Mouse (Mus musculus) midbrain, embryonic 12.5 days (tissue): Measurements from ENCODE around the gene Hoxa6. TPM values are rescaled to one million over a fixed set of nuclear protein-coding genes. Genes with fewer than 3 reads are reported as not detected.

Experiments used
- ATAC-seq: fragments of 200-750 bp; cut with Nextera tagmentation; 2 replicates; pipeline ENCODE4 v1.8.0; 2017; ENCODE audit warnings: low read depth, moderate TSS enrichment, moderate library complexity; ENCODE audit not compliant: low FRiP score
- H3K27ac ChIP-seq: fragments of 300-500 bp; sonication (generic); replicated peaks from 2 replicates; pipeline ENCODE4 v1.5.1; 2016; ENCODE audit warnings: mild to moderate bottlenecking
- H3K27me3 ChIP-seq: fragments of 300-500 bp; sonication (generic); 2 replicates; pipeline ENCODE4 v1.6.1; 2016; ENCODE audit warnings: mild to moderate bottlenecking
- H3K36me3 ChIP-seq: fragments of 300-500 bp; sonication (generic); 2 replicates; pipeline ENCODE4 v1.6.1; 2016
- H3K4me1 ChIP-seq: fragments of 300-500 bp; sonication (generic); 2 replicates; pipeline ENCODE4 v1.6.1; 2016
- H3K4me2 ChIP-seq: fragments of 300-500 bp; sonication (generic); replicated peaks from 2 replicates; pipeline ENCODE4 v1.6.1; 2016; ENCODE audit warnings: mild to moderate bottlenecking, moderate library complexity
- H3K4me3 ChIP-seq: fragments of 300-500 bp; sonication (generic); 2 replicates; pipeline ENCODE4 v1.5.1; 2016; ENCODE audit warnings: mild to moderate bottlenecking
- H3K9ac ChIP-seq: fragments of 300-500 bp; sonication (generic); replicated peaks from 2 replicates; pipeline ENCODE4 v1.6.1; 2016; ENCODE audit warnings: mild to moderate bottlenecking, moderate library complexity
- H3K9me3 ChIP-seq: fragments of 300-500 bp; sonication (generic); 2 replicates; pipeline ENCODE4 v1.6.1; 2016; ENCODE audit warnings: mild to moderate bottlenecking
- WGBS: fragments of 180-500 bp; shearing (Covaris S2); methylation state at CpG from one replicate; pipeline ENCODE4 v1.1.7; 2016; 5-methylcytosine and 5-hydroxymethylcytosine counted together
- polyA plus RNA-seq: library from polyadenylated mRNA; unstranded; fragments of >200 nt; fragmentation: Nextera tagmentation; extraction: Ambion mirVana; gene quantifications from 2 replicates; pipeline ENCODE4 v1.2.1, GENCODE M21; 2016

Gene Hoxa6
- polyA plus RNA-seq, 1 experiment from 2014 or later = not detected

DNA sequence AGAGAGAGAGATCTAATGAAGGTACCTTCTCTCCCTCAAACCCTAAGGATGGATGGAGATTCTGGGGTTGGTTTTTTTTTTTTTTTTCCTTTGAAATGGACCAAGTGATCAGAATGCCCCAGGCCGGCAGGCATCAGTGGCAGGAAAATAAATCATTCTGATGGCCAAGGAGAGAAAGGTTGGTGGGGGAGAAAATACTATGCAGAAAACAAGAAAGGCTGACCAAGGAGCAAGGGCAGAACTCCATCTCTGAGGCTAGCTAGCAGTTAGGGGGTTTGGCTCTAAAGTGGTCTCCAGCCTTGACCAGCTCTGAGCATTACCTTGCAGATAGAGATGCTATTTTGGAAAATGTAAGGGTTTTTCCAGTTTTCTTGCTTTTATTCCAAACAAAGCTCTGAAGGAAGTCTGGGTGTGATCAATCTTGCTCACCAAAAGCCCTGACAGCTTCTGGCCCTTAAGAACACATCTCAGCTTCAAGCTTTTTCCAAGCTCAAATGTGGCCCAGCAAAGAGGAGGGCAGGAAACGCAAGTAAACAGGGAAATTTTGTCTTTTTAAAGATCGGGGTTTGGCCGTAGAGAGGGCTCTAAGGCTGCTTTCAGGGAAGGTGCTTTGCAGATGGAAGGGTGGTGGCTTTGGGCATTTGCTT is 42.0 kb downstream of the Hoxa6 start:
- Histone ChIP-seq H3K9me3 (no peaks in the 10 kb centered on the region), H3K4me2 (no peak overlapping the region), H3K27me3 (peaks cover 95% of the 10 kb centered on the region), H3K4me1 (no peaks in the 10 kb centered on the region), H3K9ac (no peak overlapping the region), H3K36me3 (no peaks in the 10 kb centered on the region), H3K27ac (no peak overlapping the region), H3K4me3 (no peak overlapping the region)
- WGBS = 1% methylated on average over 4 of the region's 4 CpGs
- ATAC-seq = no peak

DNA sequence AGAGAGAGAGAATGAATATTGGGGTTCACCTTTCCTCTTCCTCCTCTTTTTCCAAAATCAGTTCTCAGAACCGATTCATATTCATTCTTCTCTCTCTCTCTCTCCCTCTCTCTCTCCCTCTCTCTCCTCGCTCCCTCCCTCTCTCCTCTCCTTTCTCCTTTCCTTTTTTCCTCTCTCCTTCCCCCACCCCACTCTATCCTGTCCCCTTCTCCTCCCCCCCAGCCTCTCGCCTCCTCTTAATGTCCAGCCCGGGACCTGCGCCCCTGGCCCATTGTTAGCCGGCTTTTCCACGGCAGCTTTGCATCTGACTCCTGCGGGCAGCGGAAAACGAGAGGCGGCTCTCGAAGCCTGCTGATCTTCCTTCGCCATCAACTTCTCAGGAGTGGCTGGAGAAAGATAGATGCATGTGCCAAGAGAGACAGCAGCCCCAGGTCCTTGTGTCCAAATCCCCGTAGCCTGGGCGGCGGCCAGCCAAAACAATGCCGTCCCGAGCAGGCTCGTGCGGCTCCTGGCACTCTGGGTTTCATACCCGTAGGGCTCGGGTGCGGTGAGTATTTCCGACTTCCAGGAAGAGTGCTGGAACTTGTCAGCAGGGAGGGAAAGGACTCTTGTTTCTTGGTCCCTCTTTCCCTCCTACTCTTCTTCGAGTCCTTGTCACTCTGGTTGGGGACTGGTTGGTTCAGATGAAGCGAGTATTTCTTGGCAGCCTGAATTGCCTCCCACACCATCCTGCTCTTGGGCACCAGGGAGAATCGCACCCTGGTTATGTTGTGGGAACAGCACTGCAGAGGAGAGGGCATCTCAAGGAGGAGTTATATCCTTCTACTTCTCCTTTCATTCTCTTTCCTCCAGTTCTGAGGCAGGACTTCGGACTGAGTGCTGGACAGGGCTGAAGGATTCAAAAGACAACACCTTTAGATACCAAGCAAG is 42.8 kb downstream of the Hoxa6 start:
- no peaks in the 10 kb centered on the region for H3K4me1 ChIP-seq
- no peaks in the 10 kb centered on the region for H3K36me3 ChIP-seq
- no peak overlapping the region for H3K27ac ChIP-seq
- ATAC-seq = no peak
- H3K9me3 ChIP-seq = no peaks in the 10 kb centered on the region
- WGBS = 0% methylated on average over 28 of the region's 28 CpGs
- no peak overlapping the region for H3K9ac ChIP-seq
- H3K4me3 ChIP-seq = 0 out of 2 replicates have a peak overlapping the region, but pooled peaks have one; percentile 2
- H3K27me3 ChIP-seq = peaks cover 94% of the 10 kb centered on the region
- no peak overlapping the region for H3K4me2 ChIP-seq

DNA sequence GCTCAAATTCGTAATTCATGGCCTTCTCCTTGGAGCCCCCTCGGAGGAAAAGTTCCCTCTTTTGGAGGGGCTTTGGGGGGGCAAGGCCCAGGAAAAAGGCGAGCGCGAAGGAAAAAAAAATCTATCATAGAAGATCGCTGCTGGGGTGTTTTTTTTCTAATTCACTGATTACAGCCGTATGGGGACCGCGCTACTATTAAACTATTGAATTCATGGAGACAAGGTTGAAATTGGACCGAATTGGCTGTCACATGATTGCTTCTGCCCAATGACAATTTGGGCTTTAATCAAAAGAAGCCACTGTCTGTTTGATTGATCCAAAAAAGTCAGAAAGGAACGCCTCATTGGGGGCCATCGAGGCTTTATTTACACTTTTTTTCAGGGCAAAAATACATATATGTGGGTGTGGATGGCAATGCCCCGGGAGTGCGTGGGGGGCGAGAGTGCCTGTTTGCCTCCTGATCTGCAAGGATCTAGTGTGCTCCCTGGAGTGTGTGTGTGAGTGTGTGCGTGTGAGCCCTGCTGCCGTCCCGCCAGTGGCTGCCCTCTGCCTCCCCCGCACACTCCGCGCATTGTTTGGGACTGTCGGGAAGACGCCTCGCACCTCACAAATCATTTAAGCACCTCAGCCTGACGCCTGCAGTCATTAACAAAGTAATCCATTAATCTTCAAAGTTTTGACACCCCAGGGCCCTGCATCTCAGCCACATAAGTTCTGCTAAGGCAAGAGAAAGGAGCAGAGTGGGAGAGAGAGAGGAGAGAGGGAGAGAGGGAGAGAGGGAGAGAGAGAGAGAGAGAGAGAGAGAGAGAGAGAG is 43.7 kb downstream of the Hoxa6 start, which contains the start of gene Hoxa2:
TSS of gene Hoxa2 (minus strand) at position 206 of the 815 bp plus-strand sequence.
- 0 out of 2 replicates have a peak within 1 kb of the TSS, but pooled peaks have one; percentile 2 for H3K4me3 ChIP-seq
- H3K4me2 ChIP-seq = no peak within 1 kb of the TSS
- H3K9me3 ChIP-seq = no peaks in the 10 kb centered on the region
- WGBS = 1% methylated on average over 25 of the region's 25 CpGs
- H3K4me1 ChIP-seq = no peaks in the 10 kb centered on the region
- no peak within 1 kb of the TSS for H3K27ac ChIP-seq
- no peak within 1 kb of the TSS for H3K9ac ChIP-seq
- H3K36me3 ChIP-seq = no peaks in the 10 kb centered on the region
- H3K27me3 ChIP-seq = peaks cover 94% of the 10 kb centered on the region
- no peak for ATAC-seq

- Histone ChIP-seq H3K4me2 (no peak overlapping the region), H3K9ac (no peak overlapping the region), H3K27ac (no peak overlapping the region), H3K4me1 (peaks cover 2% of the 10 kb centered on the region), H3K9me3 (no peaks in the 10 kb centered on the region), H3K27me3 (peaks cover 95% of the 10 kb centered on the region), H3K36me3 (no peaks in the 10 kb centered on the region), H3K4me3 (no peak overlapping the region)
- ATAC-seq = no peak
- under 1% methylated on average over 39 of the region's 39 CpGs for WGBS
These were observed 44.4 kb downstream of the Hoxa6 start for GRCm38 (mm10) chr6:52164051-52164625.

DNA sequence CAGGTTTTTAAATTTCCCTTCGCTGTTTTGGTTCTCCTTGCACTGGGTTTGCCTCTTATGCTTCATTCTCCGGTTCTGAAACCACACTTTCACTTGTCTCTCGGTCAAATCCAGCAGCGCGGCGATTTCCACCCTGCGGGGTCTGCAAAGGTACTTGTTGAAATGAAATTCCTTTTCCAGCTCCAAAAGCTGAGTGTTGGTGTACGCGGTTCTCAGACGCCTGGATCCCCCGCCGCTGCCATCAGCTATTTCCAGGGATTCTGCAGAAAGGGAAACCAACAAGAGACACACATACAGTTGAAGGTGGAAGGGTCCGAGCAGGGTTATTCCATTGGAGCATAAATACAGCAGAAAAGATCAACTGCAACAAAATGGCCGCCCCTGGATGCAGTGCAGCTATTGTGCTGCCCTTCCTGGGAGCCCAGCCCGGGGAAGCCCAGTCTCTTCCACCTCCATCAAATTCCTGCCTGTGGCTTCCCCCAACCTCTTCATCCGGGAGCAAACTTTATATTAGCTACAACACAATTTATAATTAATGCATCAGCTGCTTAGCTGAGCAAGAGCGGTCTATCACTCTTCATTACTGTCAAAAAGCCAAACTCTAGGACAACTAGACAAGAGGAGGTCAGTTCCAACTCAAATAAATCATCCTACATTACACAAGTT is 45.0 kb downstream of the Hoxa6 start:
- WGBS = 2% methylated on average over 17 of the region's 17 CpGs
- peaks cover 97% of the 10 kb centered on the region for H3K27me3 ChIP-seq
- H3K4me2 ChIP-seq = no peak overlapping the region
- no peak for ATAC-seq
- no peaks in the 10 kb centered on the region for H3K36me3 ChIP-seq
- no peak overlapping the region for H3K4me3 ChIP-seq
- H3K4me1 ChIP-seq = peaks cover 8% of the 10 kb centered on the region
- no peak overlapping the region for H3K27ac ChIP-seq
- H3K9me3 ChIP-seq = no peaks in the 10 kb centered on the region
- H3K9ac ChIP-seq = no peak overlapping the region

- H3K4me1 ChIP-seq = peaks cover 15% of the 10 kb centered on the region
- no peak for ATAC-seq
- H3K9me3 ChIP-seq = no peaks in the 10 kb centered on the region
- no peaks in the 10 kb centered on the region for H3K36me3 ChIP-seq
- peaks cover 97% of the 10 kb centered on the region for H3K27me3 ChIP-seq
- WGBS = under 1% methylated on average over 14 of the region's 14 CpGs
- no peak overlapping the region for H3K27ac ChIP-seq
- H3K4me3 ChIP-seq = no peak overlapping the region
- no peak overlapping the region for H3K4me2 ChIP-seq
- H3K9ac ChIP-seq = no peak overlapping the region
These were observed 45.7 kb downstream of the Hoxa6 start for GRCm38 (mm10) chr6:52162611-52163365.

- WGBS = 4% methylated on average over 1 of the region's 1 CpGs
- Histone ChIP-seq H3K9ac (no peak overlapping the region), H3K4me2 (no peak overlapping the region), H3K27me3 (peaks cover 97% of the 10 kb centered on the region), H3K27ac (no peak overlapping the region), H3K36me3 (no peaks in the 10 kb centered on the region), H3K4me1 (peaks cover 18% of the 10 kb centered on the region), H3K9me3 (no peaks in the 10 kb centered on the region), H3K4me3 (no peak overlapping the region)
- no peak for ATAC-seq
These were observed 46.5 kb downstream of the Hoxa6 start for GRCm38 (mm10) chr6:52162093-52162380.

DNA sequence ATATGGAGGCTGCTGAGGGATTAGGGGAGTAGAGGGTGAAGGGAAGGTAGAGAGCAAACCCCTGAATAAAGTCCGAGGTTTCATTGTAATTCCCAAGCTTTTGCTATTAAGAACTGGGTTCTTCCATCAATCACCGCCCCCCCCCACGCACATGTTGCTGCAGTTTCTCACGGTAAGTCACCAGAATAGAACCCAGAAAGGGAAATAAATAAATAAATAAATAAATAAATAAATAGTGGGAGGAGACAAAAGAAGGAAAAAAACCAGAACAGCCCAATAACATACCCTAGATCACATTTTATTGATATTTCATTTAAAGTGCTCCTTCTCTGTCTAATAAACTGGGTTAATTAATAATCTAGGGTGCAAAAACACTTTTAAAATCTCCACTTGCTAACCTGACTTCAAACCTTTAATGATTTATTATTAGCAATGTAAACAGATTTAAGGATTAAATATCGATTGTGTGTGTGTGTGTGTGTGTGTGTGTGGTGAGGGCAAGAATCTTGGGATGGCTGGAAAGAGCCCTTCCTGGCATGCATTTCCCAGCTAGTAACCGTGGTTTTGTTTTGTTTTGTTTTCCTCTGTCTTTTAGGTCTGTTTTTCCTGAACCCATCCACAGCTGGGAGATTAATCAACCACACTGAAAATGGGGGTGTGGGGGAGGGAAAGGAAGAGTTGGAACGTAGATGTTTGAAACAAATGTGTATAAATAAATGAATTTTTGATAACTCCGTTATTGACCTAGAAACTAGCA is 47.0 kb downstream of the Hoxa6 start:
- H3K9ac ChIP-seq = no peak overlapping the region
- under 1% methylated on average over 8 of the region's 8 CpGs for WGBS
- H3K4me1 ChIP-seq = peaks cover 18% of the 10 kb centered on the region
- no peak overlapping the region for H3K27ac ChIP-seq
- peaks cover 97% of the 10 kb centered on the region for H3K27me3 ChIP-seq
- H3K36me3 ChIP-seq = no peaks in the 10 kb centered on the region
- no peak overlapping the region for H3K4me2 ChIP-seq
- no peaks in the 10 kb centered on the region for H3K9me3 ChIP-seq
- ATAC-seq = no peak
- no peak overlapping the region for H3K4me3 ChIP-seq

- no peaks in the 10 kb centered on the region for H3K9me3 ChIP-seq
- H3K4me1 ChIP-seq = peaks cover 18% of the 10 kb centered on the region
- no peak for ATAC-seq
- H3K27me3 ChIP-seq = peaks cover 97% of the 10 kb centered on the region
- under 1% methylated on average over 30 of the region's 30 CpGs for WGBS
- no peaks in the 10 kb centered on the region for H3K36me3 ChIP-seq
- H3K4me2 ChIP-seq = no peak overlapping the region
- H3K9ac ChIP-seq = no peak overlapping the region
- no peak overlapping the region for H3K27ac ChIP-seq
- H3K4me3 ChIP-seq = no peak overlapping the region
These were observed 47.8 kb downstream of the Hoxa6 start for GRCm38 (mm10) chr6:52160511-52161335.

DNA sequence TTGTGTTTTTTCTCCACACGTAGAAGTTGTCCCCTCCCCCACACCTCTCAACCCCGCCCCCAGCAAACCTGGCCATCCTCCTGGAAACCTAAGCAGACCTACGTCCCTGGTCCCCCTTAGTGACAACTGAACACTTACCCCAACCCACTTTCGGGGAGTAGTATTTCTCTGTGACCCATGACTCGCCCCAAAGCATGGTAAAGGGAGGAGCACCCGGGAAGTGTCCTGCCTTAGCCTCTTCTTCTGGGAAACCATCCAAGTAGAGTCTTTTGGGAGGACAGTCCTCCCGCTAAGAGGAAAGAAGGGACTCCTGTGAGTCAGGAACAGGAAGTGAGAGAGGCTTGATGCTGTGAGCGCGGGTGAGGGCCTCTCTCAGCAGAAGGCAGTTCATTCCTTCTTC is 48.5 kb downstream of the Hoxa6 start:
- Histone ChIP-seq H3K36me3 (no peaks in the 10 kb centered on the region), H3K4me2 (no peak overlapping the region), H3K4me3 (no peak overlapping the region), H3K4me1 (peaks cover 18% of the 10 kb centered on the region), H3K9ac (no peak overlapping the region), H3K9me3 (no peaks in the 10 kb centered on the region), H3K27ac (no peak overlapping the region), H3K27me3 (peaks cover 97% of the 10 kb centered on the region)
- ATAC-seq = no peak
- 1% methylated on average over 9 of the region's 9 CpGs for WGBS
